Mouse (Mus musculus) embryonic facial prominence, embryonic 15.5 days (tissue): ENCODE results near the gene Nek9. TPM values are rescaled to one million over a fixed set of nuclear protein-coding genes. Genes with fewer than 3 reads are reported as not detected.
A peak's percentile ranks its signal among the peaks of the same experiment; 100 is the strongest.

Experiments used
- ATAC-seq: fragments of 200-750 bp; cut with Nextera tagmentation; 2 replicates; pipeline ENCODE4 v1.8.0; 2017; ENCODE audit warnings: low read depth, moderate TSS enrichment; ENCODE audit not compliant: insufficient number of reproducible peaks, low FRiP score, low TSS enrichment
- H3K27ac ChIP-seq: fragments of 300-500 bp; sonication (generic); replicated peaks from 2 replicates; pipeline ENCODE4 v1.5.1; 2015; ENCODE audit warnings: mild to moderate bottlenecking, inconsistent platforms
- H3K27me3 ChIP-seq: fragments of 300-500 bp; sonication (generic); 2 replicates; pipeline ENCODE4 v1.6.1; 2015; ENCODE audit warnings: inconsistent platforms
- H3K36me3 ChIP-seq: fragments of 300-500 bp; sonication (generic); 2 replicates; pipeline ENCODE4 v1.6.1; 2015; ENCODE audit warnings: mild to moderate bottlenecking, inconsistent platforms
- H3K4me1 ChIP-seq: fragments of 300-500 bp; sonication (generic); 2 replicates; pipeline ENCODE4 v1.6.1; 2015; ENCODE audit warnings: inconsistent platforms
- H3K4me2 ChIP-seq: fragments of 300-500 bp; sonication (generic); replicated peaks from 2 replicates; pipeline ENCODE4 v1.6.1; 2015; ENCODE audit warnings: mild to moderate bottlenecking, inconsistent platforms
- H3K4me3 ChIP-seq: fragments of 300-500 bp; sonication (generic); replicated peaks from 2 replicates; pipeline ENCODE4 v1.5.1; 2015; ENCODE audit warnings: mild to moderate bottlenecking, inconsistent platforms
- H3K9ac ChIP-seq: fragments of 300-500 bp; sonication (generic); 2 replicates; pipeline ENCODE4 v1.6.1; 2015; ENCODE audit warnings: inconsistent platforms
- H3K9me3 ChIP-seq: fragments of 300-500 bp; sonication (generic); replicated peaks from 2 replicates; pipeline ENCODE4 v1.6.1; 2016; ENCODE audit warnings: inconsistent platforms
- WGBS: fragments of 180-500 bp; shearing (Covaris S2); methylation state at CpG from one replicate; pipeline ENCODE4 v1.1.7; 2015; 5-methylcytosine and 5-hydroxymethylcytosine counted together
- polyA plus RNA-seq: library from polyadenylated mRNA; unstranded; fragments of >200 nt; fragmentation: Nextera tagmentation; extraction: Ambion mirVana; gene quantifications from 2 replicates; pipeline ENCODE4 v1.2.1, GENCODE M21; 2015

The Nek9 gene
- polyA plus RNA-seq, 1 experiment from 2014 or later, result 23.9 TPM

DNA sequence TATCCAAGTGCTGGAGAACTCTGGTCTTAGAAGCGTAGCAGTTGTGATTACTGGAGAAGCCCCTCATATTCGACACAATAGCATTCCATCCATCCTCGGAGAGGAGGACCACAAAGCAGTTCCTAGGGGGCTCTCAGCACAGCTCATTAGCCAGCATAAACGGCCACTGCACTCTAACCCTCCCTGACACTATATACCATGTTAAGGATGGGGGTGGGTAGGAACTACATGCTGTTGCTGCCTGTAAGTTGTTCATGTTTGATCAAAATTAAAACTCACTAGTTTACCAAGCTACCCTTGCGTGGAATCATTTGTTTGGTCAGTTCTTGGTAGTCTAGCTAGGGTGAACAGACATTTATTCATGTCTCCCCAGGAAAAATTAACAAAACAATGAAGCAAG is 62.9 kb downstream of the Nek9 start:
- Histone ChIP-seq H3K9me3 (no peaks in the 10 kb centered on the region), H3K9ac (no peak overlapping the region), H3K27ac (no peak overlapping the region), H3K4me1 (peaks cover 15% of the 10 kb centered on the region), H3K27me3 (no peaks in the 10 kb centered on the region), H3K36me3 (0 out of 2 replicates have a peak, but pooled peaks cover 4% of the 10 kb centered on the region), H3K4me2 (no peak overlapping the region), H3K4me3 (no peak overlapping the region)
- 74% methylated on average over 5 of the region's 5 CpGs for WGBS
- ATAC-seq, result no peak

DNA sequence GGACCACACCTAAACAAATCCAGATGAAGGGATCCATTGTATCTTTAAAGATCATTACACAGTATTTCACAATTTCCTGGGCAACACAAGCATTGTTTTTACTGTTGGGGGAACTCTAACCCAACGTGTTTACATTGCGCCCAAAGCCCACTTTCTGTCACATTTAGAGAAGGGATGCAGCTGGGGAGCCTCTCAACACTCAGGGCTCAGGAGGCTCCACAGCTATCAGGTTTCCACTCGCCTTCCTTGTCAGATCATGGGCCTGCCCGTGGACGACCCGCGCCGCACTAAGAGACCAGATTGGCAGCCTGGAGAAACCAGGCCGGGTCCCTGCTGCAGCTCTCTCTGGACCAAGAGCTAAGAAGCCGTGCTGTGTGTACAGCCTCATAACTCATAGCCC is 65.7 kb downstream of the Nek9 start:
- Histone ChIP-seq H3K9me3 (no peaks in the 10 kb centered on the region), H3K4me1 (peaks cover 33% of the 10 kb centered on the region), H3K36me3 (0 out of 2 replicates have a peak, but pooled peaks cover 4% of the 10 kb centered on the region), H3K4me2 (no peak overlapping the region), H3K9ac (no peak overlapping the region), H3K27ac (peak overlapping the region; percentile 31), H3K4me3 (no peak overlapping the region), H3K27me3 (no peaks in the 10 kb centered on the region)
- 0 out of 2 replicates have a peak, but pooled peaks have one; percentile 43 for ATAC-seq
- 41% methylated on average over 10 of the region's 10 CpGs for whole genome bisulfite sequencing

GRCm38 (mm10) chr12:85271843-85272206 is 67.3 kb downstream of the Nek9 start:
- Histone ChIP-seq H3K4me2 (no peak overlapping the region), H3K36me3 (0 out of 2 replicates have a peak, but pooled peaks cover 4% of the 10 kb centered on the region), H3K4me1 (peaks cover 33% of the 10 kb centered on the region), H3K4me3 (no peak overlapping the region), H3K9ac (no peak overlapping the region), H3K27ac (no peak overlapping the region), H3K9me3 (no peaks in the 10 kb centered on the region), H3K27me3 (no peaks in the 10 kb centered on the region)
- no peak for ATAC-seq
- WGBS, result 60% methylated on average over 4 of the region's 4 CpGs

DNA sequence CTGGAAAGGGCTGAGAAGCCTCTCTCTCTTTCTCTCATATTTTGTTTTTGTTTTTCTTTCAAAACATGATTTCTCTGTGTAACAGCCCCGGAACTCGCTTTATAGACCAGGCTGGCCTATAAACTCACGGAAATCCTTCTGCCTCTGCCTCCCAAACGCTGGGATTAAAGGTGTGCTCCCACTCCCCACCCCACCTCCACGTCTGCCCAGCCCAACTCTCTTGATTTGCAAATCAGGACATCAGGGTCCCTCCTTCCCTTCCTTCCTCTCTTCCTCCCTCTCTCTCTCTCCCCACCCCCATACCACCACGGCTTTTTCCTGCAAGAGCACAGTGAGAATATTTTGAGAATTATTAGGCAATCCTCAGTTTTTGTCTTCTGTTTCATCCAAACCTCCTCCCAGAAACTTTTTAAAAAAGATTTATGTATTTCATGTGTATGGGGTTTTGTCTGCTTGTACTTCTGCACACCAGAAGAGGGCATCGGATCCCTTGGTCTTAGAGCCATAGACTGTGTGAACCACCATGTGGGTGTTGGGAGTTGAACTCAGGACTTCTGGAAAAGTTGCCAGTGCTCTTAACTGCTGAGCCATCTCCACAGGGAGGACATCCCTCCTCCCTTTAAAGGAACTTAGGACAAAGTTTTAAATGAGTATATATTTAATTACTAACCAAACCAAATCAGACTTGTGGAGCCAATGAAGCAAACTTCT is 67.9 kb downstream of the Nek9 start:
- Histone ChIP-seq H3K4me3 (no peak overlapping the region), H3K4me1 (peaks cover 33% of the 10 kb centered on the region), H3K4me2 (no peak overlapping the region), H3K27me3 (no peaks in the 10 kb centered on the region), H3K27ac (no peak overlapping the region), H3K36me3 (0 out of 2 replicates have a peak, but pooled peaks cover 4% of the 10 kb centered on the region), H3K9me3 (no peaks in the 10 kb centered on the region), H3K9ac (no peak overlapping the region)
- ATAC-seq, result no peak
- 77% methylated on average over 7 of the region's 7 CpGs for WGBS

DNA sequence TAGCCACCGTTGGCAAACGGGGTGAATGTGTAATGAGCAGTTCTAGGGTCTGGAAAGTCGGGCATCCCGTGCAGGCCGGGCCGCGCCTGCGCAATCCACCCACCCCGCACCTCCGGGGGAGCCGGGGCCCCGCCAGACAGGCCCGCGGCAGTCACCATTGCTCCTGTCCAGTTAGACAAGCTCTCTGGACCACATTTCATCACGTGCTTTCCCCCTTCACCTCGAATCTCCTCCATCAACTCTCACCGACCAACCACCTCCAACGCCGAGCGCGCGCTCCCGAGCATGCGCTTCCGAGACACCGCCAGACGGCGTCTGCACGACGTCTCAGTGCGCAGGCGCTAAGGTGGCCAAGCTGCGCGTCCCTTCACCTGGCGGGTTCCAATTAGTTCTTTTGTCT is 68.8 kb downstream of the Nek9 start, which contains the start of gene Mlh3:
Gene Mlh3 (minus strand): TSS at position 281 of the 400 bp plus-strand sequence.
- Histone ChIP-seq H3K9me3 (no peaks in the 10 kb centered on the region), H3K27ac (peak within 1 kb of the TSS; percentile 87), H3K4me3 (peak within 1 kb of the TSS; percentile 62), H3K4me2 (peak within 1 kb of the TSS; percentile 54), H3K4me1 (peaks cover 33% of the 10 kb centered on the region), H3K27me3 (no peaks in the 10 kb centered on the region), H3K36me3 (0 out of 2 replicates have a peak, but pooled peaks cover 4% of the 10 kb centered on the region), H3K9ac (peak within 1 kb of the TSS; percentile 28)
- ATAC-seq, result peak; percentile 76; the same call in 1 of the 2 replicates
- WGBS, result 2% methylated on average over 35 of the region's 35 CpGs

GRCm38 (mm10) chr12:85269821-85270220 is 69.3 kb downstream of the Nek9 start:
- 0 out of 2 replicates have a peak, but pooled peaks cover 3% of the 10 kb centered on the region for H3K36me3 ChIP-seq
- H3K4me3 ChIP-seq, result peak overlapping the region; percentile 62
- H3K9ac ChIP-seq, result no peak overlapping the region
- 21% methylated on average over 3 of the region's 3 CpGs for WGBS
- peak overlapping the region; percentile 87; the same call in 1 of the 2 replicates for H3K27ac ChIP-seq
- H3K9me3 ChIP-seq, result no peaks in the 10 kb centered on the region
- H3K27me3 ChIP-seq, result no peaks in the 10 kb centered on the region
- H3K4me1 ChIP-seq, result peaks cover 38% of the 10 kb centered on the region
- ATAC-seq, result no peak
- H3K4me2 ChIP-seq, result peak overlapping the region; percentile 54

GRCm38 (mm10) chr12:85266248-85266647 is 72.9 kb downstream of the Nek9 start:
- Histone ChIP-seq H3K4me3 (no peak overlapping the region), H3K9me3 (no peaks in the 10 kb centered on the region), H3K9ac (no peak overlapping the region), H3K27ac (no peak overlapping the region), H3K27me3 (no peaks in the 10 kb centered on the region), H3K36me3 (no peaks in the 10 kb centered on the region), H3K4me1 (peaks cover 36% of the 10 kb centered on the region), H3K4me2 (no peak overlapping the region)
- ATAC-seq, result no peak
- 87% methylated on average over 3 of the region's 3 CpGs for WGBS

DNA sequence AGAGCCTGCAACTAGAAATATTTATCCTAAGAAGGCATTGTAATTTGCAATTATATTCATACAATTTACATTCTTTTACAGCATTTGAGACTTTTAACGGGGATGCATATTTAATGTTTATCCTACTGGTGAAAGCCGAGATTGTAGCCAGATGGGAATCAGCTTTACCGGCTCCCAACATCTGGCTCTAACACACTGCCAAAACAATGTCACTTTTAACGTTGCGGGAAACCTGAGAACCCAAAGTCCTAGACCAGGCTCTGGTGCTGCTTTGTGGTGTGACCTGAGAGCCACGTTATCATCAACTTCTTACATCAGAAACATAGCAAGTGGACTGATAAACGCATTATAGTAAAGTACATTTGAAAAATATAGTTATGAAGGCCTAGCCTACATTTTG is 74.2 kb downstream of the Nek9 start:
- Histone ChIP-seq H3K27ac (no peak overlapping the region), H3K36me3 (no peaks in the 10 kb centered on the region), H3K4me3 (no peak overlapping the region), H3K9me3 (no peaks in the 10 kb centered on the region), H3K4me1 (peaks cover 23% of the 10 kb centered on the region), H3K9ac (no peak overlapping the region), H3K27me3 (no peaks in the 10 kb centered on the region), H3K4me2 (no peak overlapping the region)
- ATAC-seq, result no peak
- WGBS, result 18% methylated on average over 7 of the region's 7 CpGs

DNA sequence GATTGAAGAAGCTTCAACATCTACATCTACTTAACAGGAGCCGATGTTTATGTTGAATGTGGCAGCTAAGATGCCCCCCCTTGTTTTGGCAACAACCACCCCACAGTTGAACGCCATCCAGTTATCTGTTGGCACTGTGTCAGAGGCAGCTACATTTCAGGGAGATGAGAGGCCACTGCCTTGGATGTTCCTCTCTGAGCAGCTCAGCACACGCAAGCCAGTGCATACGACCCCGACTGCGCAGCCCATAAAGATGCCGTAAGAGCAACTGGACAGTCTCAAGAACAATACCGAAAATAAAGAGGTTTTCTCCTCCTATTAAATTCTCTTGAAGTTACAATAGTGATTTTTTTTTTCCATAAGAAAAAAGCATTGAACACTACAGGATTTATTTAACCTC is 74.6 kb downstream of the Nek9 start:
- Histone ChIP-seq H3K27me3 (no peaks in the 10 kb centered on the region), H3K36me3 (no peaks in the 10 kb centered on the region), H3K27ac (peak overlapping the region; percentile 48), H3K4me3 (no peak overlapping the region), H3K9ac (no peak overlapping the region), H3K4me1 (peaks cover 21% of the 10 kb centered on the region), H3K9me3 (no peaks in the 10 kb centered on the region), H3K4me2 (no peak overlapping the region)
- peak; percentile 64; the same call in 1 of the 2 replicates for ATAC-seq
- 40% methylated on average over 8 of the region's 8 CpGs for WGBS

- Histone ChIP-seq H3K9ac (no peak overlapping the region), H3K36me3 (no peaks in the 10 kb centered on the region), H3K4me1 (peaks cover 12% of the 10 kb centered on the region), H3K4me2 (no peak overlapping the region), H3K9me3 (no peaks in the 10 kb centered on the region), H3K4me3 (no peak overlapping the region), H3K27ac (peak overlapping the region; percentile 69), H3K27me3 (no peaks in the 10 kb centered on the region)
- WGBS, result 56% methylated on average over 5 of the region's 5 CpGs
- no peak for ATAC-seq
These were observed 76.0 kb downstream of the Nek9 start for GRCm38 (mm10) chr12:85263190-85263589.

GRCm38 (mm10) chr12:85262489-85262888 is 76.7 kb downstream of the Nek9 start:
- no peaks in the 10 kb centered on the region for H3K9me3 ChIP-seq
- no peaks in the 10 kb centered on the region for H3K36me3 ChIP-seq
- peak overlapping the region; percentile 69 for H3K27ac ChIP-seq
- no peak overlapping the region for H3K4me2 ChIP-seq
- H3K4me1 ChIP-seq, result peaks cover 12% of the 10 kb centered on the region
- no peak overlapping the region for H3K4me3 ChIP-seq
- H3K9ac ChIP-seq, result no peak overlapping the region
- 20% methylated on average over 10 of the region's 10 CpGs for WGBS
- peak; percentile 85; the same call in 1 of the 2 replicates for ATAC-seq
- H3K27me3 ChIP-seq, result no peaks in the 10 kb centered on the region
